Mouse (Mus musculus) intestine, postnatal 0 days (tissue): Measurements from ENCODE around the gene Nol11. TPM values are rescaled to one million over a fixed set of nuclear protein-coding genes. Genes with fewer than 3 reads are reported as not detected.

ENCODE experiments used
- ATAC-seq: fragments of 200-750 bp; cut with Nextera tagmentation; 2 replicates; pipeline ENCODE4 v1.8.0; 2017; ENCODE audit warnings: mild to moderate bottlenecking, moderate TSS enrichment, moderate library complexity
- H3K27ac ChIP-seq: fragments of 300-500 bp; sonication (generic); 2 replicates; pipeline ENCODE4 v1.5.1; 2014; ENCODE audit warnings: mild to moderate bottlenecking, low read depth, low read length, moderate library complexity
- H3K27me3 ChIP-seq: fragments of 300-500 bp; sonication (generic); replicated peaks from 2 replicates; pipeline ENCODE4 v1.6.1; 2014; ENCODE audit warnings: low read length, mixed read lengths; ENCODE audit not compliant: control insufficient read depth, insufficient read depth
- H3K36me3 ChIP-seq: fragments of 300-500 bp; sonication (generic); 2 replicates; pipeline ENCODE4 v1.6.1; 2014; ENCODE audit warnings: mild to moderate bottlenecking, moderate library complexity; ENCODE audit not compliant: control insufficient read depth, insufficient read depth
- H3K4me1 ChIP-seq: fragments of 300-500 bp; sonication (generic); replicated peaks from 2 replicates; pipeline ENCODE4 v1.6.1; 2014; ENCODE audit warnings: antibody characterized with exemption, low read length, mixed read lengths; ENCODE audit not compliant: control insufficient read depth, insufficient read depth
- H3K4me2 ChIP-seq: fragments of 300-500 bp; sonication (generic); replicated peaks from 2 replicates; pipeline ENCODE4 v1.6.1; 2014; ENCODE audit warnings: low read depth, mild to moderate bottlenecking, moderate library complexity
- H3K4me3 ChIP-seq: fragments of 300-500 bp; sonication (generic); 2 replicates; pipeline ENCODE4 v1.5.1; 2014; ENCODE audit warnings: low read depth, low read length
- H3K9ac ChIP-seq: fragments of 300-500 bp; sonication (generic); 2 replicates; pipeline ENCODE4 v1.6.1; 2014; ENCODE audit warnings: mild to moderate bottlenecking, low read depth, low read length
- H3K9me3 ChIP-seq: fragments of 300-500 bp; sonication (generic); 2 replicates; pipeline ENCODE4 v1.6.1; 2016; ENCODE audit warnings: mixed run types; ENCODE audit not compliant: control insufficient read depth
- CTCF ChIP-seq: sonication (generic); IDR thresholded peaks from 2 replicates; pipeline ENCODE4 v1.5.1; 2016; ENCODE audit warnings: low read depth, mild to moderate bottlenecking, control low read depth, antibody characterized with exemption, moderate library complexity
- WGBS: fragments of 180-500 bp; shearing (Covaris S2); extraction: QIAGEN DNeasy Blood & Tissue Kit; methylation state at CpG from one replicate; pipeline ENCODE4 v1.1.7; 2014; 5-methylcytosine and 5-hydroxymethylcytosine counted together
- polyA plus RNA-seq: library from polyadenylated mRNA; unstranded; fragments of >200 nt; fragmentation: Nextera tagmentation; extraction: Ambion mirVana; gene quantifications from 2 replicates; pipeline ENCODE4 v1.2.1, GENCODE M21; 2015

Nol11 gene
- polyA plus RNA-seq, 1 experiment from 2014 or later = 14.8 TPM

DNA sequence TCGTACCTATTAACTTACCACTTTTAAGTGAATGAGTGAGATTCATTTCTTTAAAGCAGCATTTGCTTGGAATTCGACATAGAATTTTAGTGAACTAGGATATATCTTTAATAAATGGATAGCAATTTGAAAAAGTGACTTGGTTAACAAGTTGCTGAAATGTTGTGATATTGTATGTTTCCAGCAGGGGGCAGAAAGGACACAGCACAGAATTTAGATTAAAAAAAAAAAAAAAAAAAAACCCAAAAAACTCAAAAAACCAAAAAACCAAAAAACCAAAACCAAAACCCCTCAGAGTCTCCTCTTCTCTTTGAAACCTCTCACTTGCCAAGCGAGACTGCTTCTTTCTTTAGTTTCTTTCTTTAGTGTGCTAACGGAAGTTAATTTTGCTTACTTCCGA is 24.6 kb upstream of the Nol11 start:
- Histone ChIP-seq H3K4me3 (no peak overlapping the region), H3K27ac (no peak overlapping the region), H3K27me3 (no peaks in the 10 kb centered on the region), H3K4me2 (no peak overlapping the region), H3K4me1 (no peaks in the 10 kb centered on the region), H3K9me3 (no peaks in the 10 kb centered on the region), H3K9ac (no peak overlapping the region), H3K36me3 (no peaks in the 10 kb centered on the region)
- peak; percentile 65 for TF ChIP-seq CTCF
- WGBS = 73% methylated on average over 5 of the region's 5 CpGs
- no peak for ATAC-seq

DNA sequence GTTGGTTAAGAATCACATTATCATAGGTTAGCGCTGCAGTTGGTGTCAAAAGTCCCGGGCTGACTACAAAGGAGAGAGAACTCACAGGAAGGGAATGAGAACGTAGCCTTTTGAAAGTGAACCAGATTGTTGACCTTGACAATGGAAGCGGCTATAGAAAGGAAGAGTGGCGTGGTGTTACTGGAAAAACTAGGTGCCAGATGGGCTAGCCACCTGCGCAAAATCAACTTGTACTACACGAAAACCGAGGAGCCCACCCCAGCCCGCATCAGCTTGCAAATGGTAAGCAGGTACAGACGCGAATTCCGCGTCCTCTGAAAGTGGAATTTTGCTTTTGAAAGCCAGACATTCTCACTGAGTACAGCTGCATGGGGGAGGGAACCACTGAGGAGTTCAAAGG is 20.6 kb upstream of the Nol11 start:
- Histone ChIP-seq H3K27ac (no peak overlapping the region), H3K4me1 (no peaks in the 10 kb centered on the region), H3K4me3 (no peak overlapping the region), H3K27me3 (no peaks in the 10 kb centered on the region), H3K36me3 (no peaks in the 10 kb centered on the region), H3K9ac (no peak overlapping the region), H3K9me3 (no peaks in the 10 kb centered on the region), H3K4me2 (no peak overlapping the region)
- 85% methylated on average over 13 of the region's 13 CpGs for WGBS
- no peak for ATAC-seq
- TF ChIP-seq CTCF = no peak

DNA sequence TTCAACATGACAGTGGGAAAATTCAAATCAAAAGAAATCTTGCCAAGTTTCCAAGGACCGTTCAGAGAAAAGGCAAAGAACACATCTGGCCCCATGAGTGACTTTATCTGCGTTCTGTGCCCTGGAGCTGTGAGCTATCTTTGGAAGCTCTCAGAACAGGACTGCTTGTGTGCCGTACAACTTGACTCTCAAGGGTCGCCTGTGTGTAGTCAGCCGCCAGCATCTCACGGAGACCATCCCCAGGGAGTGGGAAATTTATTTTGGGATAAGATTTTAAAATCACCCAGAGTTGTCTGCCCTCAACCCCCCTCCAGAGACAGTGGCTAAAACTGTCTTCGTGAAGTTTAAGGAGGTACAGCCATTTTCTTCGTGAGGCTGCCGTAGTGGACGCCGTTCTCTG is 12.6 kb upstream of the Nol11 start:
- Histone ChIP-seq H3K4me1 (no peaks in the 10 kb centered on the region), H3K36me3 (no peaks in the 10 kb centered on the region), H3K4me2 (no peak overlapping the region), H3K27ac (no peak overlapping the region), H3K27me3 (no peaks in the 10 kb centered on the region), H3K9ac (no peak overlapping the region), H3K4me3 (no peak overlapping the region), H3K9me3 (no peaks in the 10 kb centered on the region)
- no peak for ATAC-seq
- no peak for TF ChIP-seq CTCF
- WGBS = 84% methylated on average over 11 of the region's 11 CpGs

DNA sequence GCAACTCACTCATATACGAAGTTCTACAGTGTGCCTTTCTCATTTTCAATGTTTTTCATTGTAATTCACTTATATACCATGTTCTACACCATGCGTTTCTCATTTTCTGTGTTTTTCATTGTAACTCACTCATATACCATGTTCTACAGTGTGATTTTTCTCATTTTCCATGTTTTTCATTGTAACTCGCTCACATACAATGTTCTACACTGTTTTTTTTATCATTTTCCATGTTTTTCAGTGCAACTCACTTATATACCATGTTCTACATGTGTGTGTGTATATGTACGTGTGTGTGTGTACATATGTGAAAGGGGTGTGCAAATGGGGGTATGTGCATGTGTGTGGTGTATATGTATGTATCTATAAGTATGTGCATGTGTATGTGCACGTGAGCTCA is 10.1 kb upstream of the Nol11 start:
- ATAC-seq = no peak
- TF ChIP-seq CTCF = no peak
- H3K4me3 ChIP-seq = no peak overlapping the region
- 83% methylated on average over 5 of the region's 5 CpGs for WGBS
- no peak overlapping the region for H3K4me2 ChIP-seq
- no peaks in the 10 kb centered on the region for H3K36me3 ChIP-seq
- H3K27ac ChIP-seq = no peak overlapping the region
- no peaks in the 10 kb centered on the region for H3K4me1 ChIP-seq
- no peak overlapping the region for H3K9ac ChIP-seq
- H3K27me3 ChIP-seq = no peaks in the 10 kb centered on the region
- H3K9me3 ChIP-seq = no peaks in the 10 kb centered on the region

DNA sequence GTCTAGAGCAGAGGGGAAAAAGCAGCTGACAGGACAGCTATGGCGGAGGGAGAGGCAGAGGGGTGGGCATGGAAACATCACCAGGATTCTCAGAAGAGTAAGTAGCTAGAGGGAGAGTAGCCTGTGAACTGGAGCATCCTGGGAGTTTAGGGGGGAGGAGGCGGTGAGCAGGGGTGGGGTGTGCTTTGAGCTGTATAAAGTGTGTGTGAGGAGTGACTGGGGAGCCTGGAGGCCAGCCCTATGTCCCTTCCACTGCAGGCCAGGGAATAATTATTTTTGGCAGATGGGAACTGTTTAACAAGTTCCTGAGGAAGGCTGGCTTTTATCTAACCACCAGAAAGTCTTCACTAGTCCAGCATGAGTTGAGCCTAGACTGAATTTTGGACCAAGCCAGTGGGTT is 6.2 kb upstream of the Nol11 start:
- H3K9me3 ChIP-seq = no peaks in the 10 kb centered on the region
- H3K36me3 ChIP-seq = no peaks in the 10 kb centered on the region
- no peak for ATAC-seq
- TF ChIP-seq CTCF = no peak
- H3K27ac ChIP-seq = no peak overlapping the region
- H3K9ac ChIP-seq = no peak overlapping the region
- H3K4me3 ChIP-seq = no peak overlapping the region
- no peak overlapping the region for H3K4me2 ChIP-seq
- H3K27me3 ChIP-seq = no peaks in the 10 kb centered on the region
- WGBS = 73% methylated on average over 2 of the region's 2 CpGs
- no peaks in the 10 kb centered on the region for H3K4me1 ChIP-seq

DNA sequence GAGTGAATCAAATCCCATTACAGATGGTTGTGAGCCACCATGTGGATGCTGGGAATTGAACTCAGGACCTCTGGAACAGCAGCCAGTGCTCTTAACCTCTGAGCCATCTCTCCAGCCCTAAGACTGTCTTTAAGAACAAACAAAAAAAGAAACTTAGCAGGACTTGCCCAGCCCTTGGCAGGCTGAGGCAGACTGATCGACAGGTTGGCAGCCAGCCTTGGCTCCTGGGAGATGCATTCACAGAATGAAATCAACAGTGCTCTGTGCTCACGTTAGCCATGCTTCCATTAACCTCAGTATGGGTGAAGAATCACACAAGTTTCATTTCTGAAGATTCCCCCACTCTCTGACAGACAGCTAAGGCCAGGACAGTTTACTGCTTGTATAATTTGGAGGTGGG is 1.2 kb upstream of the Nol11 start:
- Histone ChIP-seq H3K9me3 (no peaks in the 10 kb centered on the region), H3K4me1 (no peaks in the 10 kb centered on the region; the same call in 1 of the 2 replicates), H3K27me3 (no peaks in the 10 kb centered on the region), H3K4me3 (no peak overlapping the region), H3K4me2 (no peak overlapping the region), H3K27ac (no peak overlapping the region), H3K9ac (no peak overlapping the region), H3K36me3 (0 out of 2 replicates have a peak, but pooled peaks cover 6% of the 10 kb centered on the region)
- no peak for TF ChIP-seq CTCF
- WGBS = 80% methylated on average over 2 of the region's 2 CpGs
- no peak for ATAC-seq

DNA sequence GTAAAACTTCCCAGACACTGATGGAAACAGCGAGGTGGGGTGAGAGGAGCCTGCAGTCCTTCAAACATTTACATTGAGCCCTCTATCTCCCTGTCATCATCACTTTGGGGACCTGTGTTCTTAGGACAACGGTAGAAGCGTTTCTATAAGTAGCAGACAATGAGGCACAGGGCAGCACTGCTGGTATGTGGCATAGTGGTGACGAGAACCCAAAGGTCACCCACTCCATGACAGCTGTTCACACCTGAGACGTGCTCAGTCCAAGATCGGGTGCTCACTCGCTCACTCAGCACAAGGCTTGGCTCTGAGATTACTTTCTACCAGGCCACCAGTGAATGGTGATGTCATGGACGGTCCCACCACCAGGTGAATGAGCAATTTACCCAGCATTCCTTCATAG is 5.4 kb downstream of the Nol11 start:
- TF ChIP-seq CTCF = no peak
- peak overlapping the region; percentile 54; the same call in 1 of the 2 replicates for H3K27ac ChIP-seq
- H3K4me2 ChIP-seq = no peak overlapping the region
- no peak overlapping the region for H3K4me3 ChIP-seq
- H3K36me3 ChIP-seq = peaks cover 54% of the 10 kb centered on the region
- WGBS = 77% methylated on average over 8 of the region's 8 CpGs
- H3K9me3 ChIP-seq = no peaks in the 10 kb centered on the region
- ATAC-seq = peak; percentile 80
- H3K9ac ChIP-seq = no peak overlapping the region
- no peaks in the 10 kb centered on the region; the same call in 1 of the 2 replicates for H3K4me1 ChIP-seq
- no peaks in the 10 kb centered on the region for H3K27me3 ChIP-seq
